Mouse (Mus musculus) embryonic fibroblast, embryonic 13.5 days (primary cell): ENCODE measurements around the gene Grid2.

Experiments used
- CTCF ChIP-seq: IDR thresholded peaks from 2 replicates; pipeline ENCODE4 v1.5.1; 2011; ENCODE audit warnings: mild to moderate bottlenecking, control low read depth, low read length, moderate library complexity, borderline replicate concordance; ENCODE audit not compliant: insufficient read depth
- POLR2A ChIP-seq: IDR thresholded peaks from 2 replicates; pipeline ENCODE4 v1.6.1; 2011; ENCODE audit warnings: low read depth, mild to moderate bottlenecking, control low read depth, low read length, moderate library complexity

- no peak for TF ChIP-seq CTCF
- no peak for TF ChIP-seq POLR2A
Observed at GRCm38 (mm10) chr6:63877088-63877764, 621.5 kb downstream of the Grid2 start.
